Mouse (Mus musculus): ENCODE measurements around the gene Olfr1061.
A peak's percentile ranks its signal among the peaks of the same experiment; 100 is the strongest.
"Not testable (repeated sequence)": the region's sequence is repeated elsewhere in the genome, so short reads cannot be mapped to it uniquely, and the experiment has no call there.

Gene Olfr1061

DNA sequence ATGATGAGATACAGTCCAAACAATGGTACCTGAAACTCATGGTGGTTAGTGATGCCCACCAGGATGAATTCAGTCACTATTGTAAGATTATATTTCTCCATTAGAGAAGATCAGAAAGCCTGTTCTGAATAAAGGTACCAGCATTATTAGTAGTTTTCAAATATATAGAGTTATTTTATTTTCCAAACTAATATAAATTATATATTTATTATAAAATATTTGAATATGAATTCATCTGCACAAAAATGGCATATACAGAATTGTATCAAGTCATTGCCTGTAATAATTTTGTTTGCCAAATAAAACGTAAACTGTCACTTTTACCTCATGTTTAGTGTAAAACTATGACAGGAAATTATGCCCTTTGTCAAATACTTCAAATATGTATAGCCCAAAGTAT is at the start of gene Olfr1061:
TSS of gene Olfr1061 (minus strand) at position 101 of the 400 bp plus-strand sequence.
- no peak for DNase-seq

DNA sequence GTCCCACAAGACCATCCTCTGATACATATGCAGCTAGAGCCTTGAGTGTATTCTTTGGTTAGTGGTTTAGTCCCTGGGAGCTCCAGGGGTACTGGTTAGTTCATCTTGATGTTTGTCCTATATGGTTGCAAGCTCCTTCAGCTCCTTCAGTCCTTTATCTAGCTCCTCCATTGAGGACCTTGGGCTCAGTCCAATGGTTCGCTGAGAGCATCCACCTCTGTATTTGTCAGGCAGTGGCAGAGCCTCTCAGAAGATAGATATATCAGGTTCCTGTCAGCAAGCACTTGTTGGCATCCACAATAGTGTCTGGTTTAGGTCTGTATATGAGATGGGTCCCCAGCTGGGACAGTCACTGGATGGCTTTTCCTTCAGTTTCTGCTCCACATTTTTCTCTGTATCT is 46.6 kb upstream of the Olfr1061 start:
- no peak for DNase-seq

DNA sequence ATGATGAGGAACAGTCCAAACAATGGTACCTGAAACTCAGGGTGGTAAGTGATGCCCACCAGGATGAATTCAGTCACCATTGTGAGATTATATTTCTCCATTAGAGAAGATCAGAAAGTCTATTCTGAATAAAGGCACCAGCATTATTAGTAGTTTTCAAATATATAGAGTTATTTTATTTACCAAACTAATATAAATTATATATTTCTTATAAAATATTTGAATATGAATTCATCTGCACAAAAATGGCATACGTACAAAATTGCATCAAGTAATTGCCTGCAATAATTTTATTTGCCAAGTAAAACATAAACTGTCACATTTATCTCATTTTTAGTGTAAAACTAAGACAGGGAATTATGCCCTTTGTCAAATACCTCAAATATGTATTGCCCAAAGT is 42.3 kb upstream of the Olfr1061 start, which contains the start of gene Olfr1066:
TSS of gene Olfr1066 (minus strand) at position 101 of the 400 bp plus-strand sequence.
- no peak for DNase-seq

DNA sequence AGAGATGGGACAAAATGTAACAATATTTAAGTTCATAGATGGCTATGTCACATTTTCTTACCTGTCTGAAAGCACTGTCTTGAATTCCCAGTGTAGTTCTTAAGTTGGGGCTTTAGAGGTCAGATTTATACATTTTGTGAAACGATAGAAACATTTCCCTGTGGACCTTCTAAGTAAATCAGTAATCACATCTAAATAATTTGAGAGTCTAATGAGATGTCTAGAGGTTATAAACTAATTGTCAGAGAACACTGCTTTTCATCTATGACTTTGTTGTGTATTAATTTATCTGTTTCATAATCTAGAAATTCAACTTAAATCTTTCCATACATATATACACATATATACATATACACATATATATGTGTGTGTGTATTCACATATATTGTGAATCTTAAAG is 36.6 kb upstream of the Olfr1061 start, which contains the start of gene Olfr1065:
TSS of gene Olfr1065 (minus strand) at position 101 of the 400 bp plus-strand sequence.
- not testable (repeated sequence) for DNase-seq

DNA sequence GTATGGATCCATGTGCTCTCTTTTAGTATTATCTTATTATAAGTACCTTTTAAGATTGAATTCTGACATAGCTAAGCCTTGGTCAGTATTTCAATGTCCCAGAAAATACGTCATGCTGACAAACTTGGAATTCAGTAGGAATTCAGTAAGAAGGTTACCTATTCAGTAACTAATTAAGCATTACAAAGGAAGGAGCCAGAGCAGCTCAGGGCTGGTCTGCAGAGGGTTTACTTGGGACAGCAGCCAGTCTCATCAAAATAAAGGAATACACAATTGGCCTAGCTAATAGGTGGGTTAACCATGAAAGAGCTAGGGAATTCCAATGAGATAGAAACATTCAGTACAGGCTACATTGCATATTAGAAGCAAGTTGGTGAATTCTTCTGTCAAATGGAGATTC is 28.3 kb upstream of the Olfr1061 start:
- DNase-seq: not testable (repeated sequence)

DNA sequence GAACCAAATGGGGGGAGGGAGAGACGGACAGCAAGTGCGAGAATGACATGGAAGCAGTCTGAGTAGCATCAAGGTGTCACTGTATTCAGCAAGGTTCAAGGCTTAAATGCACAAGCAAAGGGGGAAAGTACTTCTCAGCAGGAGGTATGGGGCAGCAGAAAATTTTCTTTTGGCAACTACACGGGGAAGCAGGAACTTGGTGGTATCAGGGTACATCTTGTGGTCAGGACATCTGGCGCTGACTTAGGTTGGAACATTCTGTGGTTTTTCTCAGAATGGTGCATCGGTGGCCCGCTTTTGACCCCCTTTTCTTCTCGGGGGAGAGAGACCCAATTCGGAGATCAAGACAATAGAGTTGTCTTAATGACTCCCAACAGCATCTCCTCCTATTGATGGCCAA is 14.7 kb upstream of the Olfr1061 start:
- DNase-seq: peak; percentile 5

DNA sequence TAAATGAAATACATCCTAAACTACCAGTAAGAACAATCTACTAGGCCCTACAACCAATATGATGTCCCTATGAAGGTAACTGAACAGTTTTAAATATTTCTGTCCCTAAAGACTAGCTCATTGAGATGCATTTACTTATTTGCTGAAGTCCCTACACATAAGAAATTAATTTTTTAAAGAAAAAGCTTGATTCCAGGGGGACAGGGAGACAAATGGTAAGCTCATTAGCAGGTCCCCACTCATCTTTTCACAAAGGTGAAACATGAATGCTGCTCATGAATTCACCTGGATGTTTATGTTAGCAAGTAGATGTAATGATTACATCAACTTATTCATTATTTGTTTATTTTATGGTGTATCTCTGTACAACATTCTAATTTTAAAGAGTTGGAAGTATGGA is 12.8 kb upstream of the Olfr1061 start, which contains the start of gene Olfr1062:
TSS of gene Olfr1062 (minus strand) at position 101 of the 400 bp plus-strand sequence.
- DNase-seq: not testable (repeated sequence)

DNA sequence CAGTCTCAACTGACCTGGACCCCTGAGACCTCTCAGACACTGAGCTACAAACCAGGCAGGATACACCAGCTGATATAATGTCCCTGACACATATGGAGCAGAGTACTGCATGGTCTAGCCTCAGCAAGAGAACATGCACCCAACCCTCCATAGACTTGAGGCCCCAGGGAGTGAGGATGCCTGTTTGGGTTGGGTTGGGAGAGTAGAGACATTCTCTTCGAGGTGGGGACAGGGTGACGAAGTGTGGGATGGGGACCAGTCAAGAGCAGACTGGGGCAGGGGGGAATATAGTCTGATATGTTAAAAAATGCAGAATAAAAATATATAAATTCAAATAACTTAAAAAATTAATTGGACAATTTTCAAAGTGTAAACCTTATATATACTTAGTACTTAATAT is 18.7 kb downstream of the Olfr1061 start:
- DNase-seq: no peak

DNA sequence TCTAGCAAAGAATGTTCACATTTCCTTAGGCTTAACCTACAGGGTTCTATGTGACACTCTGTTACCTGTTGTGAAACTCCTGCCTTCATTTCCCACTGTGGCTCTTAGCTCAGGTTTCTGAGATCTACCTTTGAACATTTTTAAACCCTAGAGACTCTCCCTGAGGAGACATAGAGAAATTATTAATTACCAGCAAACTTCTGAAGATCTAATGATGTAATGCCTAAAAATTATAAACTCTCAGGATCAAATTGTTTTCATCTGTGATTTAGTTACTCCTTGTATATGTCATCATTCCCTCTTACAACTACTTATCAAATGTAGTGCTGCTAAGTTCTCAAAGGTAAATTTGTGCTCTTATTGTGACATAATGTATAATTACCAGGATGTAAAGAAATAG is 25.4 kb downstream of the Olfr1061 start, which contains the start of gene Olfr1058:
TSS of gene Olfr1058 (minus strand) at position 101 of the 400 bp plus-strand sequence.
- not testable (repeated sequence) for DNase-seq

DNA sequence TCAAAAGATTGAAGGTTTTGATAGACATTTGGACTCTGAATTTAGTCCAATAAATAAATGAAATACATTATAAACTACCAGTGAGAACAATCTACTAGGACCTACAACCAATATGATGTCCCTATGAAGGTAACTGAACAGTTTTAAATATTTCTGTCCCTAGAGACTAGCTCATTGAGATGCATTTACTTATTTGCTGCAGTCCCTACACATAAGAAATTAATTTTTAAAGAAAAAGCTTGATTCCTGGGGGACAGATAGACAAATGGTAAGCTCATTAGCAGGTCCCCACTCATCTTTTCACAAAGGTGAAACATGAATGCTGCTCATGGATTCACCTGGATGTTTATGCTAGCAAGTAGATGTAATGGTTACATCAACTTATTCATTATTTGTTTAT is 35.6 kb downstream of the Olfr1061 start, which contains the start of gene Olfr1057:
TSS of gene Olfr1057 (minus strand) at position 101 of the 400 bp plus-strand sequence.
- DNase-seq: no peak

DNA sequence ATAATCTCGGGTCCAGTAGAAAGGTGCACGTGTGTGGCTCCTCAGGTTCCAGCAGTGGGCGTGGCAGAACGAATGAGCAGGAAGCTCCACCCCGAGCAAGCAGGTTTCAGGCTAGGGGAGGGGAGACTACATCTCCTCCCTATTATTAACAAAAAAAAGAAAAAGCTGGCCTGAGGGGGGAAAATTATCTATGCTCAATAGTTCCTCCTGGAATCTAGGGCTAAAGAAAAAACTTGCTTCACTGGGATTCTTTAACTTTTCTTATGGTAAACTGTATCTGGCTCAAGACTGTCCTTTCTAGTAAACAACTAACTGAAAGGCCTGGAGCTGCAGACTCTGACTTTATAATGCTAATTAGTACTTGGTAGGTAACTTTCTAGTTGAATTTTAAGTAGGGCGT is 47.5 kb downstream of the Olfr1061 start:
- not testable (repeated sequence) for DNase-seq

Measured in thymus, postnatal 25 days (tissue).